Mouse (Mus musculus) liver, embryonic 12.5 days (tissue): Measurements from ENCODE around the gene Cenpp. TPM values are rescaled to one million over a fixed set of nuclear protein-coding genes. Genes with fewer than 3 reads are reported as not detected.

Experiments
- ATAC-seq: fragments of 200-750 bp; cut with Nextera tagmentation; 2 replicates; pipeline ENCODE4 v1.8.0; 2017; ENCODE audit warnings: moderate number of reproducible peaks, mild to moderate bottlenecking, moderate library complexity
- H3K27ac ChIP-seq: fragments of 300-500 bp; sonication (generic); 2 replicates; pipeline ENCODE4 v1.5.1; 2016; ENCODE audit warnings: mild to moderate bottlenecking
- H3K27me3 ChIP-seq: fragments of 300-500 bp; sonication (generic); replicated peaks from 2 replicates; pipeline ENCODE4 v1.6.1; 2016; ENCODE audit warnings: mild to moderate bottlenecking, moderate library complexity
- H3K36me3 ChIP-seq: fragments of 300-500 bp; sonication (generic); 2 replicates; pipeline ENCODE4 v1.6.1; 2016; ENCODE audit warnings: mild to moderate bottlenecking, moderate library complexity
- H3K4me1 ChIP-seq: fragments of 300-500 bp; sonication (generic); 2 replicates; pipeline ENCODE4 v1.6.1; 2016
- H3K4me2 ChIP-seq: fragments of 300-500 bp; sonication (generic); 2 replicates; pipeline ENCODE4 v1.6.1; 2016; ENCODE audit warnings: mild to moderate bottlenecking, moderate library complexity
- H3K4me3 ChIP-seq: fragments of 300-500 bp; sonication (generic); 2 replicates; pipeline ENCODE4 v1.5.1; 2016; ENCODE audit warnings: mild to moderate bottlenecking, moderate library complexity
- H3K9ac ChIP-seq: fragments of 300-500 bp; sonication (generic); 2 replicates; pipeline ENCODE4 v1.6.1; 2016; ENCODE audit warnings: mild to moderate bottlenecking, moderate library complexity
- H3K9me3 ChIP-seq: fragments of 300-500 bp; sonication (generic); replicated peaks from 2 replicates; pipeline ENCODE4 v1.6.1; 2016; ENCODE audit warnings: mild to moderate bottlenecking, moderate library complexity
- WGBS: fragments of 180-500 bp; shearing (Covaris S2); methylation state at CpG from one replicate; pipeline ENCODE4 v1.1.7; 2016; ENCODE audit not compliant: insufficient replicate concordance; 5-methylcytosine and 5-hydroxymethylcytosine counted together
- polyA plus RNA-seq: library from polyadenylated mRNA; unstranded; fragments of >200 nt; fragmentation: Nextera tagmentation; extraction: Ambion mirVana; gene quantifications from 2 replicates; pipeline ENCODE4 v1.2.1, GENCODE M21; 2016

The Cenpp gene
- polyA plus RNA-seq, 1 experiment from 2014 or later = 30.2 TPM

- peaks cover 46% of the 10 kb centered on the region for H3K36me3 ChIP-seq
- H3K4me1 ChIP-seq = peaks cover 18% of the 10 kb centered on the region
- H3K27ac ChIP-seq = no peak overlapping the region
- H3K4me3 ChIP-seq = no peak overlapping the region
- H3K9ac ChIP-seq = no peak overlapping the region
- no peak overlapping the region for H3K4me2 ChIP-seq
- no peak for ATAC-seq
- WGBS = 72% methylated on average over 2 of the region's 2 CpGs
- no peaks in the 10 kb centered on the region for H3K27me3 ChIP-seq
- no peaks in the 10 kb centered on the region for H3K9me3 ChIP-seq
Measured at GRCm38 (mm10) chr13:49644731-49645529, 7.7 kb downstream of the Cenpp start.

DNA sequence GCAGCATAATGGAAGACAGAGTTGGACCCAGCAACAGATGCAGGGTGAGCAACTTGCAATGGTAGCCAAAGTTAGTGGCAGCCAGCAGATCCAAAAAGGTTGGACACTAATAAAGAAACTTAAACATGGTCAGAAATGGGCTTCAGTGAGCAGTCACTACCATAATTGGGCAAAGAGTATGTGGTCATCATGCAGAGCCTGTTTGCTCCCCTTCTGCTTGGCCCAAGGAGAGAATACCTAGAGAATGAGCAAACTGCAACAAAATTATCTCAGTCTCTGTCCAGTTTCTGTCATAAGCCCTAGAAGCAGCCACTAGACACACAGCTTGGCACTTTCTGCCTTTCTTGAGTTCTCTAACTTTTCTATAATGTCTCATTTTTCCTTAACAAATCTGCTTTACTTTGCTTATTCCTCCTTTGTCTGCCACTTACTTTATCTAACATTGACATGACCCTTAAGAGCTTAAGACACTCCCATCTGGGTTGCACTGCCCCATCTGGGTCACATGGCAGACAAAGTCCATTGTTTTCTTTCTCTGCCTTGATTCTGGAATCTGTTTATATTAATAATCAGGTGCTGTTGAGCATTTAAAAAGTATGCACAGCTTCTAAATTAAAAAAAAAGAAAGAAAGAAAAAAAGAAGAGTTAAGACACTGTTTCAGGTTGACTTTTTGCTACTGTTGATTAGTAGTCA, 8.8 kb downstream of the Cenpp start:
- ATAC-seq = no peak
- no peak overlapping the region for H3K9ac ChIP-seq
- H3K4me1 ChIP-seq = peaks cover 25% of the 10 kb centered on the region
- H3K36me3 ChIP-seq = peaks cover 50% of the 10 kb centered on the region
- no peaks in the 10 kb centered on the region for H3K9me3 ChIP-seq
- H3K4me2 ChIP-seq = no peak overlapping the region
- no peak overlapping the region for H3K4me3 ChIP-seq
- no peaks in the 10 kb centered on the region for H3K27me3 ChIP-seq
- H3K27ac ChIP-seq = no peak overlapping the region

DNA sequence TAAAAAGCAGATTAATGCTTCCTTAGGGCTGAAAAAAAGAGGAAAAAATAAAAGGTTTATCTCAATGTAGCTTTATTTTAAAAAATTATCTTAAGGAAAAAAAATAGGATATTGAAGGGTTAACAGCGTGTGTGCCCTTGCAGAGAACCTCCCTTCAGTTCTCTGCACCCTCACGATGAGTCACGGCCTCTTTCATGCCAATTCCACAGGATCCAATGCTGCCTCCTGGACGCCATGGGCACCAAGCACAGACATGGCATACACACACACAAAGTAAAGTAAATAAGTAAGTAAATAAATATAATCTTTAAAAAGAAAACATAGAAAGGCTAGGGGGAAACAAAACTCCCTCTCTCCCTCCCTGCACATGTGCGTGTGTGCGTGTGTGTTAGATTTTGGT, 9.9 kb downstream of the Cenpp start:
- Histone ChIP-seq H3K27me3 (no peaks in the 10 kb centered on the region), H3K36me3 (peaks cover 54% of the 10 kb centered on the region), H3K4me1 (peaks cover 27% of the 10 kb centered on the region), H3K9ac (no peak overlapping the region), H3K4me3 (no peak overlapping the region), H3K4me2 (no peak overlapping the region), H3K9me3 (no peaks in the 10 kb centered on the region), H3K27ac (no peak overlapping the region)
- WGBS = 86% methylated on average over 6 of the region's 6 CpGs
- ATAC-seq = no peak

DNA sequence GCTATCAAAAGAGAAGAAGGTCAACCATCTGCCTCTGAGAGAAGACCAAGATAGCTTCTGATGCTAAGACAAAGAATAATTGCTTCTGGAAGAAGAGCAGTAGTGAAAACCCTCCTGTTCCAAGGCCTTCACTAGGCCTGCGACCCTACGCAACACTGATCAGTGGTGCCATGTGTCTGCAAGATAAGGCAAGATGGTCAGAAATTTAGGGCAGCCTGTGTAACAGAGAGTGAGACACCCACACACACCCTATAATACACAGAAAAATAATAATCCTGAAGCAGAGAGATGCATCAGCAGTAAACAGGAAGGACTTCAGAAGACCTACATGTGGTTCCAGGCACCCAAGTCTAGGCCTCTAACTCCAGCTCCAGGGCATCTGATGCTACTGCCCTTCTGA, 12.6 kb downstream of the Cenpp start:
- Histone ChIP-seq H3K27me3 (no peaks in the 10 kb centered on the region), H3K4me3 (no peak overlapping the region), H3K27ac (peak overlapping the region; percentile 80), H3K9ac (peak overlapping the region; percentile 30; the same call in 1 of the 2 replicates), H3K4me1 (peaks cover 29% of the 10 kb centered on the region), H3K4me2 (peak overlapping the region; percentile 15; the same call in 1 of the 2 replicates), H3K36me3 (peaks cover 50% of the 10 kb centered on the region), H3K9me3 (no peaks in the 10 kb centered on the region)
- WGBS = 38% methylated on average over 2 of the region's 2 CpGs
- peak; percentile 98 for ATAC-seq

GRCm38 (mm10) chr13:49629076-49629475, 23.5 kb downstream of the Cenpp start:
- Histone ChIP-seq H3K27ac (no peak overlapping the region), H3K36me3 (peaks cover 19% of the 10 kb centered on the region), H3K4me1 (0 out of 2 replicates have a peak, but pooled peaks cover 2% of the 10 kb centered on the region), H3K9ac (no peak overlapping the region), H3K9me3 (no peaks in the 10 kb centered on the region), H3K4me3 (no peak overlapping the region), H3K27me3 (no peaks in the 10 kb centered on the region), H3K4me2 (no peak overlapping the region)
- WGBS = 80% methylated on average over 2 of the region's 2 CpGs
- no peak for ATAC-seq

DNA sequence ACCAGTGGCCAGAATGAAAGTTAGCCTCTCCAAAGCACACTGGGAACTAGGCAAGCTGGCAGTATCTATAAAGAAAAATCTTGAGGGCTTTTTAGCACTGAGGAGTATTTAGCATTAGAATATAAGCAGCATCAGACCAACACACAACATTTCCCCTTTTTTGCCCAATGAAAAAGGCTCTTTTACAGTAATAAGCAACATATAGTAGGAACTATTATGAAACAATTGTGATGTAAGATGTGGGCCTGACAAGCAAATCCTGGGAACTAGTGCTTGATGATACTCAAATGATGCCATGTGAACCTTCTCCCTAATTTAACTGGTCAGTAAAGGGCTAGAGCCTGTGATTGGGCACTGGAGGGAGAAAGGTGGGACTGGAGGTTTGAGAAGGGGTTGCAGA, 24.4 kb downstream of the Cenpp start:
- Histone ChIP-seq H3K36me3 (peaks cover 19% of the 10 kb centered on the region), H3K9me3 (no peaks in the 10 kb centered on the region), H3K27ac (no peak overlapping the region), H3K9ac (no peak overlapping the region), H3K4me1 (0 out of 2 replicates have a peak, but pooled peaks cover 2% of the 10 kb centered on the region), H3K4me3 (no peak overlapping the region), H3K4me2 (no peak overlapping the region), H3K27me3 (no peaks in the 10 kb centered on the region)
- no peak for ATAC-seq

DNA sequence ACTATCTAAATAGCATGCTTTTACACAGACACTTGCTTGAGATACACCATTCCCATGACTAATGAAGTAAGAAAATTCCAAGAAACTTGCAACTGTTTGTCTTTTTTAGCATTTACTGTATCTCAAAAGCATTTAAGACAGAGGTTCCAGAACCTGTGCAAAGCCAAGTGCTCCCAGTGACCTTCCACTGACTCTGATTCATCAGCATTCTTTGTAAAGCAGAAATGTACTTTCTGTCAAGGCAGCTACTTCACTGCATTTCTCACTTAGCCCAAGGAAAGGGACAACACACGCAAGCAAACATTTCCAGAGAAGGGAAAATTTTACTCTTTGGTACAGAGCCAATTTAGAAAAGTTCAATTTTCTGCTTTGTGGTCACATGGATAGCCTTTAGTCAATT, 29.4 kb downstream of the Cenpp start:
- 82% methylated on average over 1 of the region's 1 CpGs for WGBS
- Histone ChIP-seq H3K36me3 (no peaks in the 10 kb centered on the region), H3K9ac (no peak overlapping the region), H3K9me3 (no peaks in the 10 kb centered on the region), H3K4me1 (peaks cover 23% of the 10 kb centered on the region), H3K4me3 (no peak overlapping the region), H3K27me3 (no peaks in the 10 kb centered on the region), H3K27ac (no peak overlapping the region), H3K4me2 (no peak overlapping the region)
- ATAC-seq = no peak

DNA sequence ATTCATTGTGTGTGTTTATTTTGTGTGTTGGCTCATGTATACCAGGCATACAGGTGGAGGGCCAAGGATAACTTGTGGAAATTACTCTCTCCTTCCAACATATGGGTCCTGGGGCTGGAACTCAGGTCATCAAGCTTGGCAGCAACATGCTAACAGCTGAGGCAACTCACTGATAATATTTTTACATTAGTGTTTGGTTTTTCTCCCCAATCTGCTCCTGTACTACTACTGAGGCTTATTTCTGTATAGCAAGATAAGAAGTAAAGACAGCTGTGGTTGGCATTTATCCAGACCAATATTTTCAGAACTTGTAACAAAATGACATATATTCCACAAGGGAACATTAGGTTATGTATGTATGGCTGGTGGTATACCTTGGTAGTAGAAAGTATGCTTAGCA, 34.2 kb downstream of the Cenpp start:
- H3K9ac ChIP-seq = no peak overlapping the region
- H3K36me3 ChIP-seq = no peaks in the 10 kb centered on the region
- H3K4me1 ChIP-seq = peaks cover 41% of the 10 kb centered on the region
- no peaks in the 10 kb centered on the region for H3K9me3 ChIP-seq
- no peak overlapping the region for H3K4me2 ChIP-seq
- ATAC-seq = 0 out of 2 replicates have a peak, but pooled peaks have one; percentile 14
- 0 out of 2 replicates have a peak overlapping the region, but pooled peaks have one; percentile 11 for H3K27ac ChIP-seq
- no peaks in the 10 kb centered on the region for H3K27me3 ChIP-seq
- H3K4me3 ChIP-seq = no peak overlapping the region

DNA sequence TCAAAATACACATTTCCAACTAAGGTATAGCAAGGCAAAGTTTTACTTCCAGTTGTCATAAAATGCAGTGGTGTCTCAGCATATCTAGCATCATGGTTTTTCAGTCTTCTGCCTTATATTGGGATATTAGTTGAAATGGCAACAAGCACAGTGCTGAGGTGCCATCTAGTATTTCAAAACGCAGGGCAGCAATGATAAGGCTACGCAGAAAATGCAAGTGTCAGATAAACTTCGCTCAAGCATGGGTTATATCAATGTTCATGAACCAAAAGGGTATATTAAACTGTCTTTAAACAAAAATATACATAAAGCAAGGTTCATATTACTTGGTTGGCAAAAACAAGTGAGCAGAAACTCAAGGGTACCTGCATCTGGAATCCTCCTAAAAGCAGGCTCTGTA, 35.6 kb downstream of the Cenpp start:
- WGBS = 36% methylated on average over 3 of the region's 3 CpGs
- Histone ChIP-seq H3K4me3 (no peak overlapping the region), H3K36me3 (no peaks in the 10 kb centered on the region), H3K4me1 (peaks cover 41% of the 10 kb centered on the region), H3K4me2 (peak overlapping the region; percentile 47), H3K27ac (peak overlapping the region; percentile 71), H3K9ac (0 out of 2 replicates have a peak overlapping the region, but pooled peaks have one; percentile 35), H3K9me3 (no peaks in the 10 kb centered on the region), H3K27me3 (no peaks in the 10 kb centered on the region)
- peak; percentile 86 for ATAC-seq

GRCm38 (mm10) chr13:49608589-49609322, 43.8 kb downstream of the Cenpp start:
- Histone ChIP-seq H3K4me2 (no peak overlapping the region), H3K36me3 (no peaks in the 10 kb centered on the region; the same call in 1 of the 2 replicates), H3K27ac (no peak overlapping the region), H3K4me3 (no peak overlapping the region), H3K9ac (no peak overlapping the region), H3K9me3 (no peaks in the 10 kb centered on the region), H3K4me1 (no peaks in the 10 kb centered on the region), H3K27me3 (no peaks in the 10 kb centered on the region)
- no peak for ATAC-seq
- WGBS = 76% methylated on average over 4 of the region's 4 CpGs

- H3K4me3 ChIP-seq = no peak within 1 kb of the TSS
- H3K27ac ChIP-seq = no peak within 1 kb of the TSS
- no peaks in the 10 kb centered on the region for H3K9me3 ChIP-seq
- H3K27me3 ChIP-seq = no peaks in the 10 kb centered on the region
- H3K4me1 ChIP-seq = no peaks in the 10 kb centered on the region
- no peak for ATAC-seq
- H3K9ac ChIP-seq = no peak within 1 kb of the TSS
- no peak within 1 kb of the TSS for H3K4me2 ChIP-seq
- 88% methylated on average over 4 of the region's 4 CpGs for WGBS
- peaks cover 3% of the 10 kb centered on the region; the same call in 1 of the 2 replicates for H3K36me3 ChIP-seq
Measured at GRCm38 (mm10) chr13:49607714-49608113, 44.9 kb downstream of the Cenpp start, which contains the start of gene Ogn. Ogn (plus strand) TSS chr13:49608046.

- 0 out of 2 replicates have a peak, but pooled peaks cover 5% of the 10 kb centered on the region for H3K9me3 ChIP-seq
- peaks cover 12% of the 10 kb centered on the region for H3K36me3 ChIP-seq
- no peak for ATAC-seq
Measured at GRCm38 (mm10) chr13:49603603-49604002, 49.0 kb downstream of the Cenpp start.

More at GRCm38 (mm10) chr13:49603603-49604002, 49.0 kb downstream of the Cenpp start:
- Histone ChIP-seq H3K27ac (no peak overlapping the region), H3K27me3 (no peaks in the 10 kb centered on the region), H3K9ac (no peak overlapping the region), H3K4me2 (no peak overlapping the region), H3K4me1 (no peaks in the 10 kb centered on the region), H3K4me3 (no peak overlapping the region)
